Mouse (Mus musculus) liver, postnatal 0 days (tissue): ENCODE results near the gene Plac9a. TPM values are rescaled to one million over a fixed set of nuclear protein-coding genes. Genes with fewer than 3 reads are reported as not detected.
"Not testable (repeated sequence)": the region's sequence is repeated elsewhere in the genome, so short reads cannot be mapped to it uniquely, and the experiment has no call there.

ENCODE experiments used
- ATAC-seq: fragments of 200-750 bp; cut with Nextera tagmentation; 2 replicates; pipeline ENCODE4 v1.8.0; 2017; ENCODE audit warnings: mild to moderate bottlenecking, moderate library complexity
- DNase-seq: peaks from one replicate; pipeline ENCODE4 v3.0.0-alpha.2; 2016
- H3K27ac ChIP-seq: fragments of 300-500 bp; sonication (generic); 2 replicates; pipeline ENCODE4 v1.5.1; 2014; ENCODE audit warnings: antibody characterized with exemption, moderate library complexity, mild to moderate bottlenecking, low read depth
- H3K27me3 ChIP-seq: fragments of 300-500 bp; sonication (generic); 2 replicates; pipeline ENCODE4 v1.6.1; 2014; ENCODE audit warnings: low read length, control low read depth, mixed read lengths; ENCODE audit not compliant: insufficient read depth
- H3K36me3 ChIP-seq: fragments of 300-500 bp; sonication (generic); replicated peaks from 2 replicates; pipeline ENCODE4 v1.6.1; 2014; ENCODE audit warnings: mild to moderate bottlenecking, control low read depth, low read length, moderate library complexity, mixed read lengths; ENCODE audit not compliant: insufficient read depth
- H3K4me1 ChIP-seq: fragments of 300-500 bp; sonication (generic); 2 replicates; pipeline ENCODE4 v1.6.1; 2014; ENCODE audit warnings: antibody characterized with exemption, mild to moderate bottlenecking, control low read depth; ENCODE audit not compliant: insufficient read depth
- H3K4me2 ChIP-seq: fragments of 300-500 bp; sonication (generic); 2 replicates; pipeline ENCODE4 v1.6.1; 2014; ENCODE audit warnings: low read depth, mild to moderate bottlenecking, low read length, moderate library complexity, mixed read lengths
- H3K4me3 ChIP-seq: fragments of 300-500 bp; sonication (generic); 2 replicates; pipeline ENCODE4 v1.5.1; 2014; ENCODE audit warnings: low read depth, low read length
- H3K9ac ChIP-seq: fragments of 300-500 bp; sonication (generic); replicated peaks from 2 replicates; pipeline ENCODE4 v1.6.1; 2014; ENCODE audit warnings: mild to moderate bottlenecking, moderate library complexity
- H3K9me3 ChIP-seq: fragments of 300-500 bp; sonication (generic); 2 replicates; pipeline ENCODE4 v1.6.1; 2016; ENCODE audit warnings: mild to moderate bottlenecking, control low read depth, low read length, mixed read lengths
- CTCF ChIP-seq: sonication (generic); IDR thresholded peaks from 2 replicates; pipeline ENCODE4 v1.5.1; 2016; ENCODE audit warnings: antibody characterized with exemption, low read depth
- EP300 ChIP-seq: IDR thresholded peaks from 2 replicates; pipeline ENCODE4 v1.6.1; 2016; ENCODE audit warnings: antibody characterized with exemption, low read depth, mild to moderate bottlenecking
- WGBS: fragments of 180-500 bp; shearing (Covaris S2); extraction: QIAGEN DNeasy Blood & Tissue Kit; methylation state at CpG from one replicate; pipeline ENCODE4 v1.1.7; 2014; ENCODE audit not compliant: insufficient replicate concordance; 5-methylcytosine and 5-hydroxymethylcytosine counted together
- polyA plus RNA-seq: library from polyadenylated mRNA; unstranded; fragments of >200 nt; fragmentation: Nextera tagmentation; extraction: Ambion mirVana; gene quantifications from 2 replicates; pipeline ENCODE4 v1.2.1, GENCODE M21; 2015

The Plac9a gene
- polyA plus RNA-seq, 1 experiment from 2014 or later: not detected

DNA sequence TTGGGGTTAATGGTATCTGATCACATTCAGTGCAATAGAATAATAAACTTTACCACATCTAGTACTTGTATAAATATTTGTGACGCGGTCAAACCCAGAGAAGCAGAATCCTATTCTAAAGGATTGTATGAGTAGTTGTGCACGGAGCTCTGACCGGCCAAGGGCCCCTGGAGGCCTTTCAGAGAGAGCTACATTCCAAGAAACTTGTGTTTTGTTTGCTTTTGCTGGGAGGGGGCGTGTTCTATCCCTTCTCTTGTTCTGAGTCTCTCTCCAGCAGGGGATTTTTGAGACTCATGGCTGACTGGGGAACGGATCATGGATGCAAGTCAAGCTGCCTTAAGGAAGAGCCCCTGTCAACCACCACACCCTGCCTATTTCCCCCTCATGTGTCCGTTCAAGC, 7.2 kb downstream of the Plac9a start:
- DNase-seq, H3K9ac ChIP-seq, H3K27me3 ChIP-seq, H3K4me3 ChIP-seq, H3K4me2 ChIP-seq, ATAC-seq, H3K4me1 ChIP-seq, H3K9me3 ChIP-seq, H3K36me3 ChIP-seq, H3K27ac ChIP-seq: not testable (repeated sequence)
- WGBS: no CpG with 5 or more reads among the region's 7 CpGs

DNA sequence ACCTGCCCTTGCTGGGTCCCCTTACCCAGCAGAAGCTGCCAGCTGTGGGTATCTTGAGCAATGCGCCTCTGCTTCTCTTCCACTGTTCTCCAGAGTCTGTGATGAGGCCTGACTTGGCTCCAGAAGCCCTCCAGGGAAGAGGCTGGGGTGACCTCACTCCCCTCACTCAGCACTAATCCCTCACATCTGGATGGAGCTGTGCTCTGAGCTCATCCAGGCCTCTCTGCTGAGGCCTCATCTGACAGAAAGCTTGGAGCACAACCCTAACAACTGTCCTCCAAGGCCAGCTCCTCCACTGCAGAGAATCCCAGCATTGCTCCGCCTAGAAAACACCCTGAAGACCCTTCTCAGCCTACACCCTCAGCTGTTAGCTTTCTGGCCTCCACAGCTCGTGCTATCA, 8.3 kb downstream of the Plac9a start:
- DNase-seq, H3K4me3 ChIP-seq, H3K9ac ChIP-seq, H3K4me1 ChIP-seq, H3K36me3 ChIP-seq, H3K27ac ChIP-seq, ATAC-seq, H3K4me2 ChIP-seq, H3K9me3 ChIP-seq, H3K27me3 ChIP-seq: not testable (repeated sequence)
- no CpG with 5 or more reads among the region's 3 CpGs for WGBS

DNA sequence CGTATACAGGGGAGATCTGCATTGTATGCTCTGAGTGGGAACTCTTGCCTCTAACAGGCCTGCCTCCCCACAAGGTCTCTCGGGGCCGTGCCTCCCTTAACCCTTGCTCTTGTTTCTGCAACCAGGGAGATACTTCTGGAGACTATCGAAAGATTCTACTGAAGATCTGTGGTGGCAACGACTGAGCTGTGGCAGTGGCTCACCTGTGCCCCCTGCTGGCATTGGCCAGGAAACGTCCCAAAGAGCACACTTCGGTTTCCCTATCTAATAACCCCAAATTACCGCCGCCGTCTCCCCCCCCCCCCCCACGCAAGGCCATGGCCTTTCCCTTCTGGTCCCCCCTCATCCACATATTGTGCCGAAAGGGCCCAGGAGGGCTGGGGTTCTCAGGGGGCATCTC, 17.0 kb downstream of the Plac9a start:
- H3K4me3 ChIP-seq, ATAC-seq, DNase-seq, H3K4me1 ChIP-seq, H3K9me3 ChIP-seq, H3K36me3 ChIP-seq, H3K27me3 ChIP-seq, H3K4me2 ChIP-seq, H3K9ac ChIP-seq, H3K27ac ChIP-seq: not testable (repeated sequence)
- WGBS: no CpG with 5 or more reads among the region's 12 CpGs

DNA sequence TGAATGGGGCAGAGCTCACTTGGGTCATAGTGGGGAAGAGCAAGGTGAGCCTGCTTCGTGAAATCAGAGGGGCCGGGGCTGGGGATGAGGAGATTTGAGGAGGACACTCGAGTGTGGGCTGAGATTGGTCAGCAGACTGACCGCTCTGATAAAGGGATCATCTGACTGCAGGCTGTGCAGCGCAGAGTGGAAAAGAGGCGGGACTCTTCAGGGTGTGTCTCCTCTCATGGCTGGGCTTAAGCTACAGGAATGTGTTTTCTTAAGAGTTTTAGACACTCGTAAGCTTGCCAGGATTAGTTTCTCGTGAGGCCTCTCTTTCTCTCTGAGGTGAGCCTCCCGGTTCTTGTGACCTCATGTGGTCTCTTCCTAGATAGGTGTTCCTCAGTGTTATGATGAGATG, 21.1 kb downstream of the Plac9a start:
- not testable (repeated sequence) for H3K4me3 ChIP-seq, H3K36me3 ChIP-seq, DNase-seq, H3K9me3 ChIP-seq, H3K27me3 ChIP-seq, H3K27ac ChIP-seq, H3K9ac ChIP-seq, ATAC-seq, H3K4me2 ChIP-seq, H3K4me1 ChIP-seq
- WGBS: no CpG with 5 or more reads among the region's 9 CpGs

DNA sequence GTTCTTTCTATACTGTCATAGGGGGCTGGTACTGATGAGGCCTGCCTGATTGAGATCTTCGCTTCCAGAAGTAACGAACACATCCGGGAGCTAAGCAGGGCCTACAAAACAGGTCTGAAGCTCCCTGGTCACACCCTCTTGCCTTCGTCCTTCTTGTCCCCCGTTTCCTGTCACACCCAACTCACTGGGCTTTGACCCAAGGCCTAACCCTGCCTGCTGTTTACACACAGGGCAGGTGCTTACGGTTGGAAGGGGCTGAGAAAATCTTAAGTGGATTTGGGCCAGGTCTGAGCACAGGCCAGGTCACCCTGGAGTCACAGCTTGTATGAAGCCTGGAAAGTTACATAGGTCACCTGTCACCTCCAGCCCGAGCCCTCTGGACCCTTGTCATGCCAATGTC, 26.3 kb downstream of the Plac9a start:
- H3K9ac ChIP-seq, H3K4me1 ChIP-seq, H3K27me3 ChIP-seq, DNase-seq, ATAC-seq, H3K36me3 ChIP-seq, H3K4me3 ChIP-seq, H3K9me3 ChIP-seq, H3K27ac ChIP-seq, H3K4me2 ChIP-seq: not testable (repeated sequence)
- no CpG with 5 or more reads among the region's 7 CpGs for WGBS

DNA sequence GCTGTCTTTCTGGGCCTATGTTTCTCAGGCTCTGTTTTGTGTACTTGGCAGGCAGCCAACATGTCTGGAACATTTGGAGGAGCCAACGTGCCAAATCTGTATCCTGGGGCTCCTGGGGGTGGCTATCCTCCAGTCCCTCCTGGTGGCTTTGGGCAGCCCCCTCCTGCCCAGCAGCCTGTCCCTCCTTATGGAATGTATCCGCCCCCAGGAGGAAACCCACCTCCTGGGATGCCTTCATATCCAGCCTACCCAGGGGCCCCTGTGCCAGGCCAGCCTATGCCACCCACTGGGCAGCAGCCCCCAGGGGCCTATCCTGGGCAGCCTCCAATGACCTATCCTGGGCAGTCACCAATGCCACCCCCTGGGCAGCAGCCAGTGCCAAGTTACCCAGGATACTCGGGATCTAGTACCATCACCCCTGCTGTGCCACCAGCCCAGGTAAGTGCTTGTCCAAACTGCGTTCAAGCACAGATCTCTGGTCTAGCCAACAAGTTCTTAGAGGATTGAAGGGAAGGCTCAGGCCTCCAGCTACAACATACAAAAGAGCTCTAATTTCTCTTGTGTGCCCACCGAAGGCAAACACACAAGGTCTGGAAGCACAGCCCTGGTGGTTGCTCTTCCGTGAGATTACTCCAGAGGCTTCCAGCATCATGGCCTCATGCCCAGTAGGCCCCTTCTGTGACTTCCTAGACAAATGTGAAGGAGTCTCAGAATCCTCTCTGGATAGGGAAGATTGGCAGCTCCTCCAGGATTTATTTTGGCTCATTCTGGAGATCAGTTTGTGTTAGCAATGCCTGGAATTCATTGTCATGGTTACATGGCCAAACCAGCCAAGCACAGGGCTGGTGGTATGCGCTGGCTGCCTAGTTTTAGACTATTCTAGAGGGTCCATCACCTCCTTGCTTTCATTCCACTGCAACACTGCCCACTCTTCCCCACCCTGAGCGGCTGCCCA, 30.2 kb downstream of the Plac9a start:
- no peak overlapping the region for H3K9ac ChIP-seq
- no peak overlapping the region for H3K4me2 ChIP-seq
- no peaks in the 10 kb centered on the region for H3K9me3 ChIP-seq
- no peak for TF ChIP-seq EP300
- no peak for TF ChIP-seq CTCF
- 79% methylated on average over 8 of the region's 8 CpGs for WGBS
- ATAC-seq (no peak), DNase-seq (no peak)
- no peaks in the 10 kb centered on the region for H3K27me3 ChIP-seq
- H3K4me1 ChIP-seq: peaks cover 19% of the 10 kb centered on the region
- H3K4me3 ChIP-seq: no peak overlapping the region
- H3K27ac ChIP-seq: no peak overlapping the region
- H3K36me3 ChIP-seq: 0 out of 2 replicates have a peak, but pooled peaks cover 5% of the 10 kb centered on the region
